Mouse (Mus musculus) adrenal gland, adult (tissue): ENCODE measurements around the gene Olfr1279.
"Not testable (repeated sequence)": the region's sequence is repeated elsewhere in the genome, so short reads cannot be mapped to it uniquely, and the experiment has no call there.

ENCODE experiments used
- DNase-seq, 2 experiments: peaks; one replicate each; pipeline ENCODE4 v3.0.0; 2022 to 2023; ENCODE audit warnings: low spot score in 1 of 2; ENCODE audit not compliant: inconsistent age in 2 of 2

Gene Olfr1279

GRCm38 (mm10) chr2:111300374-111300773, at the start of gene Olfr1279:
Gene Olfr1279, plus strand, starts transcription at chr2:111300635.
- no peak for DNase-seq

- DNase-seq: no peak
These were observed 46.2 kb upstream of the Olfr1279 start, which contains the start of gene Olfr1276 for GRCm38 (mm10) chr2:111254216-111254615. Gene Olfr1276, plus strand, starts transcription at chr2:111254516.

- DNase-seq: no peak
These were observed 26.4 kb upstream of the Olfr1279 start, which contains the start of gene Olfr1277 for GRCm38 (mm10) chr2:111274006-111274405. Gene Olfr1277, minus strand, starts transcription at chr2:111274106.

GRCm38 (mm10) chr2:111289836-111290235, 10.6 kb upstream of the Olfr1279 start, which contains the start of gene Olfr1278:
Gene Olfr1278, plus strand, starts transcription at chr2:111290136.
- DNase-seq: no peak

GRCm38 (mm10) chr2:111298541-111298940, 1.9 kb upstream of the Olfr1279 start:
- DNase-seq: no peak

GRCm38 (mm10) chr2:111313717-111314116, 13.3 kb downstream of the Olfr1279 start, which contains the start of gene Olfr1280:
Gene Olfr1280, plus strand, starts transcription at chr2:111314017.
- DNase-seq: no peak

DNA sequence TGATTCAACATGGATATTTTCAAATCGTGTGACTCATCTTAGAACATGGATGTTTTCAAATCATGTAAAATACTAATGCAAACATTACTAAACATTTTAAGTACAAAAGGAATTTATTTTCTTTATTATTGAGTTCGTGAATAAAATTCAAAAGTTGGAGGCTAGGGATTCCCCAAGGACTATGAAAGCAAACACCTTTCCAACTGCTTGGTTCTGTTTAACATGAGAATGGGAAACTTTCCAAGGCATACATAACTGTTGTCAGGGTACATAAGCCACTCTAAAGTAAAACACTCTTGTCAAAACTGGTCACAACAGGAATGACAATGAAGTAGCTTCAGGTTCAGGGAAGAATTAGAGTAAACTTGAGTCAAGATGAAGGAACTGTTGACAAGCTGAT, 25.8 kb downstream of the Olfr1279 start, which contains the start of gene Olfr1281:
Gene Olfr1281 (plus strand): TSS at position 301 of the 400 bp plus-strand sequence.
- DNase-seq: no peak

DNA sequence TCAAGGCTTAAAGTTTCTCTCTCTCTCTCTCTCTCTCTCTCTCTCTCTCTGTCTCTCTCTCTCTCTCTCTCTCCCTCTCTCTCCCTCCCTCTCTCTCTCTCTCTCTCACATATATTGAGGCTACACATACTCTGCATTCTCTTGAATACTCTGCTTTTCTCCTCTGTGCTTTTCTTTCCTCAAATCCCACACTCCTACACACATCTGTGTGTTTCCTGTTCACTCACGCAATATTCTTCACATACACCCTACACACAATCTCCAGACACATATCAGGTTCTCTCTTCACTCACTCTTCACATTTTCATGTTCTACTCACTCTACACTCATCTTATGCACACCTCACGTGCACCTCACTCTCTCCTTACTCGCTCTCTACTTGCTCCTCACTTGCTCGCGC, 33.3 kb downstream of the Olfr1279 start:
- not testable (repeated sequence) for DNase-seq

DNA sequence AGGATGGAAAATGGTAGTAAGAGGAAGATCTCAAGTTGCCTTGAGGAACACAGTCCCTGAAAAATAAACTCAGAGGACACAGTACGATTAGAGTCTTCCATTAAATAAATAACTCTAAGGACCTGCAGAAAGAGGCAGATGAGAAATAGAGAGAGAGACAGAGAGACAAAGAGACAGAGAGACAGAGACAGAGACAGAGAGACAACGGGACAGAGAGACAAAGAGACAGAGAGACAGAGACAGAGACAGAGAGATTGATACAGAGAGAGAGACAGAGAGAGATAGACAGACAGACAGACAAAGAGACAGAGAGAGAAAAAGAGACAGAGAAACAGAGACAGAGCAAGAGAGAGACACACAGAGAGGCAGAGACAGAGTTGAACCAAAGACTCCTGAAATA, 35.5 kb downstream of the Olfr1279 start, which contains the start of gene Olfr1282:
Gene Olfr1282 (minus strand): TSS at position 101 of the 400 bp plus-strand sequence.
- no peak for DNase-seq
